Mouse (Mus musculus): ENCODE measurements around the gene Ahcyl2.

DNA sequence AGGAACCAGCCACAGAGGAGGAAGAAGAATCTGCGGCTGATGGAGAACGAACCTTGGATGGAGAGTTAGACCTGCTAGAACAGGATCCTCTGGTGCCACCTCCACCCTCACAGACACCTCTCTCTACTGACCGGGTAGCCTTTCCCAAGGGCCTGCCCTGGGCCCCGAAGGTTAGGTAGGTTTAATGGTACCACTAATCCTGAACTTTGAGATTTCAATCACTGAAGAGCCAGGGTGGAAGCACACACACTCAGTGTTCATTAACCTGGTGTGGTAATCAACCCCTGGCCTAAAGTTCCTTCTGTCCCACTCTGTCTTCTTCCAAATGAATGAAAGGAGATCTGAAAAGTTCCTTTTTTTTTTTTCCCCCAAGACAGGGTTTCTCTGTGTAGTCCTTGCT lies 163.4 kb downstream of the Ahcyl2 start:
- no peak for TF ChIP-seq POLR2A (IDR thresholded peaks at IDR 0.05; ENCODE audit: insufficient read depth, low read length)
- TF ChIP-seq EP300 (IDR thresholded peaks at IDR 0.05; ENCODE audit: insufficient read depth, low read depth, low read length): no peak

Measured in ES-Bruce4 (cell line).